Mouse (Mus musculus): ENCODE results near the gene Znrf2. TPM values are rescaled to one million over a fixed set of nuclear protein-coding genes. Genes with fewer than 3 reads are reported as not detected.
"Not testable (repeated sequence)": the region's sequence is repeated elsewhere in the genome, so short reads cannot be mapped to it uniquely, and the experiment has no call there.

Gene Znrf2
- total RNA-seq, 1 experiment from 2014 or later: 85.1 TPM

DNA sequence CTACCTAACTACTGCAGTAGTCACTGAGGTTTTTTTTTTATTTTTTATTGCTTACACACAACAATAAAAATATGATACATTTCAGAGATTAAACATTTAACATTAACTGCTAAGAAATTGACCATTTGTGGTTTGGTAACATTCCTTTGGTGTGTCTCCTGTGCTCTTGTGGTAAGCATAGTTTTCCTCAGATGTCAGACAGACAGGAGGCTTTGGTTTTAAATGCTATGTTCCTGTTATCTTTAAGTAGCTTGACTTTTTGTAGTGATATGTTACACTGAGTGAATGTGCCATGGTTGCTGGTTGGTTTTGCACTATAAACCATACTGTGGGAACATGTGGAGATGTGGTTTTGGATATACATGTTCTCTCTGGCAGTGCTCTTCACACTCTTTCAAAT lies 19.9 kb downstream of the Znrf2 start:
- no peak for ATAC-seq (ENCODE audit: extremely low read depth, insufficient number of reproducible peaks, low FRiP score, poor library complexity, severe bottlenecking)

DNA sequence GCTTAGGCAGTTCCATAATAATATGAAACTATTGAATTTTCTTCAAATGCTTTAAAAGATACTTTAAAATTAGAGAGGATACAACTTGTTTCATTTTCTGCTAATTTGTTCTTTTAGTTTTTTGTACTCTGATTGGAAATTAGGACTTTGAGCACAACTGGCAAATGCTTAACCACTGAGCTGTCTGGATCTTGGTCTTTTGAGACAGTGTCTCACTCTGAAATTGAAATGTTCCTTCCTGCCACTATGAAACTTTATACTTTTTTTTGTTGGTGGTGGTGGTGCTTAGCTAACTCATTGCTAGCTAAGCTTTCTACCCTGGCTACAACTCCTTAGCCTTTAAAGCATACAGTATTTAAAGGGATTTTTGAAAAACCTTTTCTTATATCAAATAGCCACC lies 24.7 kb downstream of the Znrf2 start:
- no peak for ATAC-seq (ENCODE audit: extremely low read depth, insufficient number of reproducible peaks, low FRiP score, poor library complexity, severe bottlenecking)

DNA sequence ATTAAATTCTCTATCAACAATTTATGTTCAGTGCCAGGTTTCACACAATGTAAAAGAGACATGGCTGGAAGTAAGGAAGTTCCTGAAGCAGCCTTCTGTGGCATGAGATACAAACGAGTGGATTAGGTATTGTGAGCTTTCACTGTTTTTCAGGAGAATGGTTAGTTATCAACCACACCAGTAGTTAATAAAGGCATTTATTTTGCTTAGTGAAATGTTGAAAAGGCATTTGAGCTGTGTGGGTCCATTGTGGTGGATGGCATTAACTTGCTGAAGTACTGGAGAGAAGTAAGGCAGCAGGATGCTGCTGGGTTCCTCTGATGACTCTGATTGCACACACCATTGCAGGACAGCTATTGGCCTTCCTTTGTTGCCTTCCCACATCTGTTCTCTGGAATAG lies 25.3 kb downstream of the Znrf2 start:
- no peak for ATAC-seq (ENCODE audit: extremely low read depth, insufficient number of reproducible peaks, low FRiP score, poor library complexity, severe bottlenecking)

DNA sequence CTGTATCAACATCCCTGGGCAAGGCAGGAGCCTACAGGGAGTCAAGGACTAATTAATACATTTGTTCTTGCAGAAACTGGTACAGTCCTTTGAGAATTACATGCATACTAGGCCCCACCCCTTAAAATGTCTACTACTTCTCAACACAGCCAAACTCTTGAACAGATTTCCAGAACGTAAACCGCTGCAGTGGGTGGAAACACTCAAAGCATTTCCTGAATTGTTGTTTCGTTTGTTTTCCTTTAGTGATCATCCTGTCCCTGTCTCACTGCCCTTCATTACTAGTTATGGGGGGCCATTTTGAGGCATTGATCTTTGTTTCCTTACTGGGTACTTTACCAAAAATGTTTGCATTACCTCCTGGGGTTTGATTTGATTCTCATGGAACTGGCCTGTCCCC lies 31.8 kb downstream of the Znrf2 start:
- ATAC-seq (ENCODE audit: extremely low read depth, insufficient number of reproducible peaks, low FRiP score, poor library complexity, severe bottlenecking): no peak

DNA sequence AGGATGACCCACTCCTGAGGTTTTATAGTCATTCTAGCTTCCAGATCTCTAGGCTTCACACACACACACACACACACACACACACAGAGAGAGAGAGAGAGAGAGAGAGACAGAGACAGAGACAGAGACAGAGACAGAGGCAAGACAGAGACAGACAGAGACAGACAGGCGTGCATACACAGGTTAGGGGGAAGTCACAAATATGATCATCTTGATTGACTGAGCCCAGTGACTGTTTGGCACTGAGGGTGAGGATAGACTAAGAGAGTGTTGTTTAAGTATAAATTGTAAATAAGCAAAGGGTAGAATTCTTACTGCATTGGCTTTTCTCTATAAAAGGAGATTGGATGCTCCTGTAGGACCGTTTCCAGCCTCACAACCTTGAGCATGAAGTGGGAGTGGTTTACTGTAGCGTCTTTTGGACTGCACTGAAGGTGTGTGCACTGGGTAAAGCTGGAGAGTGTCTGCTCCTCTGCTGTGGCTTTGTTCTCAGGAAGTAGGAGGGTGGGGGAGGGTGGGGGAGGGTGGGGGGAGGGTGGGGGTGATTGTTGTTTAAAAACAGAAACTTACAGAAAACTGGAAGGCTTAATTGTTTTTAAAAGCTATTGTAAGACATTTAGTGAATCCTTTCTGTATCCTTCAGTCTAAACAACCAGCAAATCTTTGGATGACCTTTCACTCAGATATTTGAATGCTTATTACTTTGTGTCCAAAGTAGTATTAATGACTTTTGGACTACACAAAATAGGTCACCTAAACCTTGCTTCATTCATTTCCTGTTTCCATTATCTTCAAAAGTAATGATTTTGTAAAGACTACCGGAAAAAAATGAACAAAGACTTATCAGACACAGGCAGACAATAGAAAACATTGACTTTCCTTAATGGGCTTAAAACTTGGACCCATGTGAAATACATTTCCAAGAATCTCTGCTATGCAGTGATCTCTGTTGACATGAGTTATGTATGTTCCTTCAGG lies 32.8 kb downstream of the Znrf2 start:
- ATAC-seq (ENCODE audit: extremely low read depth, insufficient number of reproducible peaks, low FRiP score, poor library complexity, severe bottlenecking): peak; percentile 45; the same call in 1 of the 2 replicates

DNA sequence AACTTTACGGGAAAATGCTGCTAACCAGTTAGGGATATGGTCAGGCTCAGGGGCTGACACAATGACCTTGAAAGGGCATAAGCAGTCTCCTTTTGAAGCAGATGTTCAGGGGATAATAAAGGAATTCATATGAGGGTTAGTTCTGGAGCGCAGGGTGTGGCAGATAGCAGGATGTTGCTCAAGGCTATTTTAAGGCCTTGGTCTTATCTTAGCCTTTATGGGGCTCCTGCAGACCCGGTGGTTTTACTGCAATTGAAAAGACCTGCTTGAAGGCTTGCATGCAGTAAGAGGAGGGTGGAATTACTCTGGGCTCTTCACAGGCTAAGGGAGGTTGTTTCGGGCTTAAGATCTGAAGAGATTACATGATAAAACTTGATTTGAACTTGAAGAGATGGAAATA lies 35.1 kb downstream of the Znrf2 start:
- ATAC-seq (ENCODE audit: extremely low read depth, insufficient number of reproducible peaks, low FRiP score, poor library complexity, severe bottlenecking): no peak

DNA sequence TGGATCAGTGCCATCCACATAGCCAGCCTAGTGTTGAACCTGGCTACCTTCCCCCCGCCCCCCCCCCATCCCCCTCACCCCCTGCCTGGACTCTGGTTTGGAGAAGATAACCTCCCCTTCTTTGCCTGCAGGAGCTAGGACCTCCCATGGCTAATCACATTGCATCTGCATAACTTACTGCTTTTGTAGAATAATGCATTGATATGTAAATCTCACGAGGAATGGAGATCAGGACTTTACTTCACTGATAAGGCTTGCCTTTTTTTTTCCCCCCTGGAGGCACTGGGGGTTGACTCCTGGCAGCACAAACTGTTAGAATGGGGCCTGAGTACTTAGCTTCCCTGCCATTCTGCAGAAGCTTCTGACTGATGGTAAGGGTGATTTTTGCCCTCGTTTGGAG lies 36.0 kb downstream of the Znrf2 start:
- ATAC-seq (ENCODE audit: extremely low read depth, insufficient number of reproducible peaks, low FRiP score, poor library complexity, severe bottlenecking): no peak

DNA sequence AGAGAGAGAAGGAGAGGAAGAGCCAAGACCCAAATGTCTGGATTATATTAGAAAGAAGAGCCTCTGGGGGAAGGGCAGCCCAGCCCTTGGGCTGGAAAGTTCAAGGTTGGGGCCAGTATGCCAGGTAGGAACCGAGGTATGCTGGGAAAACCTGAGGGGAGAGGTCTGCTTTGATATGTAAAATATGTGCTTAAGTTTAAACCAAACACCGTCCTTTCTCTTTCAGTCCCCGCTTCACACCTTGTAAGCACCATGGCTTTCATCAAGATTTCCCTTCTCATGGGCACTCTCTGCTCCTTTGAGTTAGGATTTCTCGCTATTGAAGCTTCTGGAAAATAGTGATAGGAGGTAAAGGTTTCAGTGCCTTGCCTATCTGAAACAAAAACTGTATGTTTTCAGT lies 38.1 kb downstream of the Znrf2 start:
- no peak for ATAC-seq (ENCODE audit: extremely low read depth, insufficient number of reproducible peaks, low FRiP score, poor library complexity, severe bottlenecking)

DNA sequence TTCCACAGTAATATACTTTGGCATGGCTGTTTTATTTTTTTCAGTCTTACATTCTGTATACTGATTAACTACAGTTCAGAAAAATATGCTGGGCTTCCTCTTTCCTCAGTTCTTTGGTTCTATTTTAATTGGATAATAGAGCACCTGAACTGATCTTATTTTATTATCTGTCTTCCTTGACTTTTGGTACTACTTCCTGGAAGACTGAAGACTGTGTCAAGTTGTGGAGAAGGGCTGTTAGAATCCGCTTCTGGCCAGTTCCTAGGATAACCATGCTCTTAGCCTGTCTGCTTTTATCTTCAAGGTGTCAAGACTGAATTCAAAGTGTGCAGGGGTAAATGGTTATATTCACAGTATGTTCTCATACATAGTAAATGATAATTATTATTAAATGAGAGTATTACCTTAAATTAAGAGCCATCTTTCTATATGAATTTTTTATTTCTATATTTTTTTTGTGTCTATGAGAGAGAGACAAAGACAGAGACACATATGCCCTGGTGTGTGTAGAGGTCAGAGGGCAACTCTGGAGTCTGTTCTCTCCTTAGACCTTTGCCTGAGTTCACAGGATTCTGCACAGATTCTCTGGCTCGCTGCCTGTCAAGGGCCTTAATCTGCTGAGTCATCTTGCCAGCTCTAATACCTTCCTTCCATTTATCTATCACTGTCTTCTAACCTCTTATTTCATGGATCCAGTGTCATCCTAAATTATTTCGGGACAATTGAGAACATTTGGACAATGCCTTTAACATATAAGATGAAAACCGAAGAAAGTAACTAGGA lies 39.3 kb downstream of the Znrf2 start:
- ATAC-seq (ENCODE audit: extremely low read depth, insufficient number of reproducible peaks, low FRiP score, poor library complexity, severe bottlenecking): no peak

DNA sequence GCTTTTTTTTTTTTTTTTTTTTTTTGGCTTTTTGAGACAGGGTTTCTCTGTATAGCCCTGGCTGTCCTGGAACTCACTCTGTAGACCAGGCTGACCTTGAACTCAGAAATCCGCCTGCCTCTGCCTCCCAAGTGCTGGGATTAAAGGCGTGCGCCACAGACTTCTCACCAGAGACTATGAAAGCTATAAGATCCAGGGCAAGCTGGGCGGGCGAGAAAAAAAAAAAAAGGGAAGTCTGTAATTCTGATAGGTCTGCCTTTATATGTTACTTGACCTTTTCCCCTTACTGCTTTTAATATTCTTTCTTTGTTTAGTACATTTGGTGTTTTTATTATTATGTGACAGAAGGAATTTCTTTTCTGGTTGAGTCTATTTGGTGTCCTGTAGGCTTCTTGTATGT lies 42.4 kb downstream of the Znrf2 start:
- ATAC-seq (ENCODE audit: extremely low read depth, insufficient number of reproducible peaks, low FRiP score, poor library complexity, severe bottlenecking): not testable (repeated sequence)

DNA sequence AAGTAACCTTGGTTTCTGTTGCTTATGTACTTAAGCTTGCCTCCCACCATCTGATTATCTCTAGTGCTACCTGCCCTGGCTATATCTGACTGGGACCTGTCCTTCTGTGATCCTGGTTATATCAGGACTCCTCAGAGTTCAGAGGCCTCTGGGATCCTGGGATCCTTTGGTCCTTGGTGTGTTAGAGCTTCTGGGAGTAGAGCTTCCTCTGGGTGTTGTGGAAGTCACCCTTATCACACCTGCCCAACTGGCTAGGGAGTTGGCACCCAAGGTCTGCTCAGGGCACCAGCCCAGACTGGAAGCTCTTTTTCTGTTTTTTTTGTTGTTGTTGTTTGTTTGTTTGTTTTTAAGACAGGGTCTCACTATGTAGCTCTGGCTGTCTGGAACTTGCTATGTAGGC lies 43.5 kb downstream of the Znrf2 start:
- ATAC-seq (ENCODE audit: extremely low read depth, insufficient number of reproducible peaks, low FRiP score, poor library complexity, severe bottlenecking): no peak

DNA sequence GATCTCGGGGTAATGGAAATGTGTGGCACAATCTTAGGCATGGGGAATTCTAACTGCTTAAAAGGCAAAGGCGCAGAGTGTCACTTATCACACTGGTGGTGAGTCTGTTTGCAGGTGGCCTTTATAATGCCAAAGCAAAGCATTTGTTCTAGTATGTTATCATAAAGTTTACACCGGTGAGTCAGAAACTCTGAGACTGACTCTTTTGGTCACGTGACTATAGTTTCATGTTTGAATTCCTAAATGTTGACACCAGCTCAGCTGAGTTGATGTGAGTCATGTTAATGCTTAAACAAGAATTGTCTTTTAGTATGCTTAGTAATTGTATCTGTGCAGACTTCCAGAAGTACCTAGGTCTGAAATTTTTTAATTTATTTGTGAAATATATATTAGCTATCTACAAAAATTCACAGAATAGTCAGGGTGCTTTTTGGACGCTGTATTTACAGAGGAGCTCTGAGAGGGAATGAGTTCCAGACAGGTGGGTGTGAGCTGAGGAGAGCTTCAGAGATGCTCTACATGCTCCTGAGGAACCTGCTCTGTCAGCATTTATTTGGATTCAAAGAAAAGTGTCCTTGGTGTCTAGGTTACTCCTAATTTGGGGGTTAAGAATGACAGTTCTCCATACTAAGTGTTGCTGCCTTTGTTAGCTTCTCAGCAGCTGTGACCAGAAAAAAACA lies 50.2 kb downstream of the Znrf2 start:
- ATAC-seq (ENCODE audit: extremely low read depth, insufficient number of reproducible peaks, low FRiP score, poor library complexity, severe bottlenecking): no peak

DNA sequence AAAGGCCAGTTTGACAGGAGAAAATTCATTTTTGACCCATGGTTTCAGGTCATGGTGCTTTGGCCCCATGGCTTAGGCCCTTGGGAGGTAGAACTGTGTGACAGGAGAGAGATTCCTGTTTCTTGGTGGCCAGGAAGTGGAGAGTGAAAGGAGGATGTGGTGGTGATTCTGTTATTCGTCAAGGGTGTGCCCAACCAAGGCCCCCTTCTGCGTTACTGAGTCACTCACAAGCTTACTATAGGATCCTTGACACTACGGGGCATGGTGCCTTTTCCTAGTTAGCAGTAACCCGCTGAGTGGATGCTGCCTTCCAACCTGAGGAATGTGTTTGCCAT lies 50.7 kb downstream of the Znrf2 start:
- 0 out of 2 replicates have a peak, but pooled peaks have one; percentile 46 for ATAC-seq (ENCODE audit: extremely low read depth, insufficient number of reproducible peaks, low FRiP score, poor library complexity, severe bottlenecking)

DNA sequence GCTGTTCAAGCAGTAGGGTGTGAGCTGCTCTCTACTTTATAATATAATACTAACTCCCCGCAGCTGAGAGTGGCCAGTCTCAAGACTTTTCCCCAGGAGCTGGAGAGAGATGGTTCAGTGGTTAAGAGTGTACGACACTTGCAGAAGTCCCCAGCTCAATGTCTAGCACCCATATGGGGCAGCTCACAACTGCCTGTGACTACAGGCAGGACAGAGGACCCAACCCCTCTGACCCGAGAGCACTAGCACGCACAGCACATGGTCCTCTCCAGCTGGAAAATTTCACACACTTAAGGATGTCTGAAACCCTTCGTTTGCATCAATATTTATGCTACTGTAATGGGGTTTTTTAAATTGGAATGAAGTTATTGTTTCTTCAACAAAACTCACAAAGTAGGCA lies 56.3 kb downstream of the Znrf2 start:
- ATAC-seq (ENCODE audit: extremely low read depth, insufficient number of reproducible peaks, low FRiP score, poor library complexity, severe bottlenecking): no peak

DNA sequence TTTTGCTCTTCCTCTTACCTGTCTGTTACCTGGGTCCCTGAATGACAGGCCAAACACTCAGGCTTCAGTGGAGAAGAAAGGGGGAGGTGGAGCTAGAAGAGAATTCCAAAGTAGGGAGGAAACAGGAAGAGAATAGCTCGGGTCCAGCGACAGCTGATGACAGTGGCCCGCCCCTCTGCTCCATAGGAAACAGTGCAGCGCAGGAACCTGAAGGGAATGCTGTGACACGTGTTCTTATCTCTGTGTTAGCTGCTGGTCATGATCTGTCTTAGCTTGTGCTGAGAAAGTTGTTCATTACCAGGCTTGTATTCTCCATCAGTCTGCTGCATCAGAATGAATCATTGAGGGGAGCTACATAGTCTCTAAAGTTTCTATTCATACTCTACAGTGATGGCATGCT lies 60.1 kb downstream of the Znrf2 start:
- ATAC-seq (ENCODE audit: extremely low read depth, insufficient number of reproducible peaks, low FRiP score, poor library complexity, severe bottlenecking): no peak

DNA sequence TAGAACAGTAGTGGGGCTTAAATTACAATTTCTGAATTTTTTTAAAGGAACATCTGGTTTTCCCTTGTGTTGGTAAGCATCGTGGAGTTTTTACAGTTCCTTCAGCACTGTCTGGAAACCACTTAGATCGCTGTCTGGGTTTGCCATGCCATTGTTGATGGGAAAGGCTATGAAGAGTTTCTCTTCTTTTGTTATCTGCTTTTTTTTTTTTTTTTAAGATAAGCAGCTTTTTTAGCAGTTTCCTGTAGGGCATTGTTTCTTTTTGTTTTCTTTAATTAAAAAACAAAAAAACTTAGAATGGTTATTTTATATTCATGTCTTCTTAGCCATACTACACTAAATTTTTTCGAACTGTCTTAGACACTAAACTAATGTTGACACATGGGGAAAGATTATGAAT lies 60.9 kb downstream of the Znrf2 start:
- no peak for ATAC-seq (ENCODE audit: extremely low read depth, insufficient number of reproducible peaks, low FRiP score, poor library complexity, severe bottlenecking)

DNA sequence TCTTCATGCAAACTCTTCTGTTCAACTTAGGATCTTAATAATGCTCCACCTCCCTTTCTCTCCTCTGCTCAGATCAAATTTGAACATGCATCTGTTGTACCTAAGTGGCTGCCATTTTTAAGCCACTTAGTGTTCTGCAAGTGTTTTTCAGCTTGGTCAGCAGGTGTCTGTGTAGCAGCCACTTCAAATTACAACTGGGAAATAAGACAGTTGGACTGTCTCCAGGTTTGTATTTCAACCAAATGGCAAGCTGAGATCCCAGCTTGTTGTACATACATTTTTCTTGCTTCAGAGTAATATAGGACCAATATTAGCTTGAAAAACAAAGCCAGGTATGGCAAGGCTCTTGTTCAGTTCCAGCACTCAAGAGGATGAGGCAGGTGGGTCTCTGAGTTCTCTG lies 61.8 kb downstream of the Znrf2 start:
- ATAC-seq (ENCODE audit: extremely low read depth, insufficient number of reproducible peaks, low FRiP score, poor library complexity, severe bottlenecking): no peak

DNA sequence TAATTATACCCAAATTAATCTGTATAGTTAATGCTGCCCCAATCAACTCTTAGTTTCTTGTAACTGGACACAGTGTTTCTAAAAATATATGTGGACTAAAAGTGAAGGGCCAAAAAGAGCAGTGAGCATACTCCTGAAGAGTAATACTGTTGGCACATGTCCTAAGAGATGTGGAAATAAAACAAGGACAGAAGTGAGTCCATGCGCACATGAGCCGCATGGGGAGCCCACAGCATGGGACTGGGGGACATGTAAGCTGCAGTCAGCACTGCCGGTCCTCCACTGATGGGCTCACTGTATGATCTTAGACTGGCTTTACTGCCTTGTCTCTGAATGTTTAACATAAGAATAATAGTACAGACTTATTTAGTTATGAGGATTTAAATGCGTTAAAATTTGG lies 63.4 kb downstream of the Znrf2 start:
- ATAC-seq (ENCODE audit: extremely low read depth, insufficient number of reproducible peaks, low FRiP score, poor library complexity, severe bottlenecking): no peak

DNA sequence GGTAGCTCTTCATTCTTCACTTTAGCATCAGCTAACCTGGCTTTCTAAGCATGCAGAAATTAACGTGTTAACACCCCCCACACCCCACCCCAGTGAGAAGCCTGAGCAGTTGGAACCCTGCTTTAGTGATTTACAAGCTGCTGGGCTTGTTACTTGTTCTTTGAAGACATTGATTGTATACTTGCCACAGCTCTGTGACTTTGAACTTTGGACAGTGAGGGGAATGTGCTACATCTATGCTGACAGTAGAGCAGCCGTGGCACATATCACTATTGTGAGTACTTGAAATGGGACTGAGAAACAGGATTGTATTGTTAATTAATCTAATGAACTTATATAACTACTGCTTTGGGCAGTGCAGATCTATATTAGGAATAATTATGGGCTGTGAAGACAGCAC lies 66.7 kb downstream of the Znrf2 start:
- ATAC-seq (ENCODE audit: extremely low read depth, insufficient number of reproducible peaks, low FRiP score, poor library complexity, severe bottlenecking): no peak

DNA sequence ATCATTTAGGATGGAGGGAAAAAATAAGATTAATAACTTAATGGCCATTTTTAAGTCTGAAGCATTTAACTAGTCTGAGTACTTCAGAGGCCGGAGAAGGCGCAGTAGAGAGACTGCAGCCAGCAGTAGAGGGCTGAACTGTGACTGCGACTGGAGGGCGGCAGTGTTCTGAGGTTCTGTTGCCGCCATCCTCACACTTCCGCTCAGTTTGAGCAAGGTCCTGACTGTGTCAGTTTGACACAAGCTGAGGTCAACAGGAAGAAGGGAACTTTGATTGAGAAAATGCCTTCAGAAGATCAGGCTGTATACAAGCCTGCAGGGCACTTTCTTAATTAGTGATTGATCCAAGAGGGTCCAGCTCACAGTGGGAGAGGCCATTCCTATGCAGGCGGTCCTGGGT lies 69.5 kb downstream of the Znrf2 start:
- no peak for ATAC-seq (ENCODE audit: extremely low read depth, insufficient number of reproducible peaks, low FRiP score, poor library complexity, severe bottlenecking)

Measured in neutrophil, adult 5-6 weeks (primary cell).